Mouse (Mus musculus) embryonic facial prominence, embryonic 14.5 days (tissue): ENCODE data around the gene Slc22a3. TPM values are rescaled to one million over a fixed set of nuclear protein-coding genes. Genes with fewer than 3 reads are reported as not detected.

ENCODE experiments used
- polyA plus RNA-seq: library from polyadenylated mRNA; unstranded; fragments of >200 nt; fragmentation: Nextera tagmentation; extraction: Ambion mirVana; gene quantifications from 2 replicates; pipeline ENCODE4 v1.2.1, GENCODE M21; 2014

Slc22a3 gene
- polyA plus RNA-seq, 1 experiment from 2014 or later = 0.84 TPM

Other genes with a start within 250 kb of the Slc22a3 start
- gene Map3k4, start 188.9 kb downstream of the Slc22a3 start, polyA plus RNA-seq = 29.5 and 34.2 TPM in 2 replicates
- gene Plg, start 129.1 kb downstream of the Slc22a3 start, polyA plus RNA-seq = not detected in 2 replicates
- gene Slc22a2, start 76.4 kb upstream of the Slc22a3 start, polyA plus RNA-seq = 0.17 and 0.50 TPM in 2 replicates
- gene Slc22a1, start 168.1 kb upstream of the Slc22a3 start, polyA plus RNA-seq = 0.31 and 0.38 TPM in 2 replicates